In genomic region chr10:45048158-45048557, GRCm38 (mm10) we compare ENCODE assay signal across 12 mouse cellular contexts. TPM values are rescaled to one million over a fixed set of nuclear protein-coding genes. Genes with fewer than 3 reads are reported as not detected.
DNase-seq lines count a peak whose midpoint lies in the region; ATAC-seq and TF ChIP-seq lines count a peak whose summit lies in the region.
"Had no signal": no experiment of that assay in that cellular context is flagged by ENCODE, and none has a peak within 500 bp of the region (broad histone marks: within the 10 kb centered on the region; RNA-seq: fewer than 3 reads in every experiment).

No protein-coding gene starts in this region.

- DNase-seq in adrenal gland, adult 2 months = peak; percentile 18
- no peak for DNase-seq in adrenal gland, adult 18-20 months (ENCODE audit: low spot score in 2 of 2)
- no peak for DNase-seq in kidney, postnatal 4 days
- no peak for DNase-seq in cerebellum, postnatal 10 days
- DNase-seq in left cerebral cortex, postnatal 25 days (ENCODE audit: low spot score in 2 of 2) = no peak
- DNase-seq: gastrocnemius, postnatal 10 days had no signal

- no peak for ATAC-seq in kidney, embryonic 16.5 days (ENCODE audit: low FRiP score, low TSS enrichment)
- ATAC-seq in intestine, postnatal 0 days = peak; percentile 51

- H3K36me3 ChIP-seq in kidney, embryonic 16.5 days (ENCODE audit: insufficient read depth, low read length) = no peaks in the 10 kb centered on the region
- no peaks in the 10 kb centered on the region for H3K36me3 ChIP-seq in intestine, postnatal 0 days (ENCODE audit: control insufficient read depth, insufficient read depth)
- H3K36me3 ChIP-seq in myocyte (ENCODE audit: control insufficient read depth, insufficient read depth) = no peaks in the 10 kb centered on the region
- H3K36me3 ChIP-seq: limb, embryonic 10.5 days; midbrain, embryonic 10.5 days had no signal

- no peak overlapping the region for H3K27ac ChIP-seq in kidney, embryonic 16.5 days (ENCODE audit: low read length)
- H3K27ac ChIP-seq in intestine, postnatal 0 days (ENCODE audit: low read depth, low read length) = peak overlapping the region; percentile 41
- H3K27ac ChIP-seq: layer of hippocampus, adult 2 months; limb, embryonic 10.5 days; midbrain, embryonic 10.5 days had no signal

- H3K9me3 ChIP-seq in kidney, embryonic 16.5 days (ENCODE audit: low read length) = no peaks in the 10 kb centered on the region
- no peaks in the 10 kb centered on the region for H3K9me3 ChIP-seq in intestine, postnatal 0 days (ENCODE audit: control insufficient read depth)
- H3K9me3 ChIP-seq: limb, embryonic 10.5 days; midbrain, embryonic 10.5 days had no signal

- no peaks in the 10 kb centered on the region for H3K79me2 ChIP-seq in myocyte (ENCODE audit: control insufficient read depth, insufficient read depth)

- H3K27me3 ChIP-seq in kidney, embryonic 16.5 days (ENCODE audit: insufficient read depth, low read length) = no peaks in the 10 kb centered on the region
- no peaks in the 10 kb centered on the region for H3K27me3 ChIP-seq in intestine, postnatal 0 days (replicated peaks; ENCODE audit: control insufficient read depth, insufficient read depth, low read length)
- H3K27me3 ChIP-seq in myocyte (ENCODE audit: control insufficient read depth, insufficient read depth, insufficient read length) = no peaks in the 10 kb centered on the region

- intact Hi-C loops in left cerebral cortex, postnatal 25 days (cut with DNase I) = loop anchor here (5.0 to 10.0 kb wide), 3 partner anchors 591 to 1096 kb away; no protein-coding TSS in a partner anchor

- WGBS in kidney, embryonic 16.5 days = 62% methylated on average over 11 of the region's 11 CpGs
- WGBS in intestine, postnatal 0 days = 26% methylated on average over 11 of the region's 11 CpGs

- TF ChIP-seq POLR2A in myocyte (IDR thresholded peaks at IDR 0.05; ENCODE audit: insufficient read length, low read depth) = no peak

- H3K9ac ChIP-seq in kidney, embryonic 16.5 days (replicated peaks; ENCODE audit: low read length) = no peak overlapping the region
- H3K9ac ChIP-seq in intestine, postnatal 0 days (ENCODE audit: low read depth, low read length) = 0 out of 2 replicates have a peak overlapping the region, but pooled peaks have one; percentile 22

- no peak overlapping the region for H3K4me3 ChIP-seq in kidney, embryonic 16.5 days (ENCODE audit: low read length)
- peak overlapping the region; percentile 11 for H3K4me3 ChIP-seq in intestine, postnatal 0 days (ENCODE audit: low read depth, low read length)
- no peak overlapping the region for H3K4me3 ChIP-seq in myocyte
- H3K4me3 ChIP-seq: layer of hippocampus, adult 2 months; limb, embryonic 10.5 days; midbrain, embryonic 10.5 days had no signal

- H3K4me2 ChIP-seq in kidney, embryonic 16.5 days (replicated peaks; ENCODE audit: low read depth, low read length) = 0 out of 2 replicates have a peak overlapping the region, but pooled peaks have one; percentile 3
- peak overlapping the region; percentile 59 for H3K4me2 ChIP-seq in intestine, postnatal 0 days (replicated peaks; ENCODE audit: low read depth)
- peak overlapping the region; percentile 16 for H3K4me2 ChIP-seq in myocyte (ENCODE audit: low read depth)

- H3K4me1 ChIP-seq in kidney, embryonic 16.5 days (ENCODE audit: insufficient read depth, low read length) = 0 out of 2 replicates have a peak, but pooled peaks cover 9% of the 10 kb centered on the region
- no peaks in the 10 kb centered on the region for H3K4me1 ChIP-seq in intestine, postnatal 0 days (replicated peaks; ENCODE audit: control insufficient read depth, insufficient read depth, low read length)

- no peak overlapping the region for H3ac ChIP-seq in myocyte (ENCODE audit: control insufficient read depth, insufficient read length)

- no peak for TF ChIP-seq CTCF in intestine, postnatal 0 days (IDR thresholded peaks at IDR 0.05; ENCODE audit: low read depth)

TF ChIP-seq in myocyte, 11 proteins besides CTCF, POLR2A, EP300 and RAD21:
- TF ChIP-seq REST (IDR thresholded peaks at IDR 0.05; ENCODE audit: insufficient read depth, insufficient read length) = no peak
- no peak for TF ChIP-seq TCF12 (IDR thresholded peaks at IDR 0.05; ENCODE audit: insufficient read depth, poor library complexity, severe bottlenecking)
- no peak for TF ChIP-seq E2F4 (IDR thresholded peaks at IDR 0.05; ENCODE audit: insufficient read depth)
- no peak for TF ChIP-seq MYOD1 (IDR thresholded peaks at IDR 0.05; ENCODE audit: control insufficient read depth in 1 of 3, insufficient read length in 2 of 3, low read depth in 2 of 3)
- TF ChIP-seq MAX (IDR thresholded peaks at IDR 0.05; ENCODE audit: low read depth) = no peak
- TF ChIP-seq CEBPB (IDR thresholded peaks at IDR 0.05; ENCODE audit: insufficient read depth, poor library complexity, severe bottlenecking) = no peak
- TF ChIP-seq TCF3 (IDR thresholded peaks at IDR 0.05; ENCODE audit: insufficient read length, low read depth) = no peak

RNA-seq across cellular contexts. Expression of gene Prep, which starts 18.8 kb away (rescaled TPM):
- 10 to 100 TPM; 19.2 to 22.4 TPM for total RNA-seq in adrenal gland, adult 2 months (2021)
- polyA plus RNA-seq in adrenal gland, adult 2 months (2012; rRNA removed) = 13.2 and 14.2 TPM in 2 replicates
- 10 to 100 TPM; 11.2 to 21.5 TPM for total RNA-seq in adrenal gland, adult 18-20 months (2021)
- 26.6 and 26.7 TPM in 2 replicates for polyA plus RNA-seq in kidney, embryonic 16.5 days (2015; fragmentation: Nextera tagmentation; extraction: Ambion mirVana)
- polyA plus RNA-seq in intestine, postnatal 0 days (2015; fragmentation: Nextera tagmentation; extraction: Ambion mirVana) = 6.8 and 7.0 TPM in 2 replicates
- 35.6 TPM for polyA plus RNA-seq in myocyte (2012; fragmentation: generic; extraction: Trizol)
- 1 to 10 TPM; 9.1 to 9.7 TPM for total RNA-seq in left cerebral cortex, postnatal 25 days (2021)

Comparison
In these comparisons a context has a peak if more than half of its experiments do, and no peak if none do; other contexts are left out.
1. H3K4me2 ChIP-seq: peak in every context shown above with its lines; median percentile 59 in intestine, postnatal 0 days; 16 in myocyte; 3 in kidney, embryonic 16.5 days.